21 mouse cellular contexts compared by ENCODE assay signal in the genomic region with DNA sequence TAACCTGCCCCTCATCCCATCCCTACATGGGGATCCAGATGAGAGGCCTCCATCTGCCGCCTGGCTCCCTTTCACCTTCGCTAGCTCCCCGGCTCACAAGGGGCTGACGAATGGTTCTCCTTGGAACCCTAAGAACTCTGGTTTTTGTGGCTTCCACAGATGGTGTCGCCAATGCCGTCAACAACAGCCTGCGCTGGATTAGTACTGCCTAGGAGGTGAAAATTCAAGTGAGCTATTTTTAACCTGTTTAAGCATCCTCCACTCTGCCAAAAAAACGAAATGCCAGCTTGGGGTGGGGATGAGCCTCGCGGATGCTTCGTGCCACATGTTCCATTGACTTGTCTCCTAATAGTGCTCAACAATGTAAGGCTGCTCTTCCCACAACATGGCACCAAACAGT.
A peak's percentile ranks its signal among the peaks of the same experiment; 100 is the strongest.
DNase-seq lines count a peak whose midpoint lies in the region; ATAC-seq lines count a peak whose summit lies in the region.
"Had no signal": no experiment of that assay in that cellular context is flagged by ENCODE, and none has a peak within 500 bp of the region (broad histone marks: within the 10 kb centered on the region; RNA-seq: fewer than 3 reads in every experiment).

No protein-coding gene starts in this region.

- H3K4me3 ChIP-seq in embryonic facial prominence, embryonic 13.5 days = no peak overlapping the region
- H3K4me3 ChIP-seq in embryonic facial prominence, embryonic 10.5 days = no peak overlapping the region
- H3K4me3 ChIP-seq: heart, embryonic 10.5 days; hindbrain, embryonic 15.5 days; midbrain, embryonic 15.5 days had no signal

- H3K27me3 ChIP-seq in embryonic facial prominence, embryonic 13.5 days = no peaks in the 10 kb centered on the region
- H3K27me3 ChIP-seq in embryonic facial prominence, embryonic 10.5 days (replicated peaks; ENCODE audit: low read depth, poor library complexity, severe bottlenecking) = no peaks in the 10 kb centered on the region
- H3K27me3 ChIP-seq: hindbrain, embryonic 15.5 days; megakaryocyte, embryonic 14.5 days; midbrain, embryonic 15.5 days had no signal

- H3K27ac ChIP-seq in embryonic facial prominence, embryonic 13.5 days = peak overlapping the region; percentile 28; the same call in 1 of the 2 replicates
- no peak overlapping the region for H3K27ac ChIP-seq in embryonic facial prominence, embryonic 10.5 days (replicated peaks)
- H3K27ac ChIP-seq: heart, embryonic 10.5 days; hindbrain, embryonic 15.5 days; midbrain, embryonic 15.5 days; stomach, postnatal 0 days had no signal

- ATAC-seq in embryonic facial prominence, embryonic 13.5 days (ENCODE audit: insufficient number of reproducible peaks, insufficient read depth, low FRiP score, low TSS enrichment, low read depth) = no peak
- ATAC-seq: intestine, embryonic 16.5 days; midbrain, embryonic 15.5 days had no signal

- H3K4me1 ChIP-seq in embryonic facial prominence, embryonic 13.5 days = peaks cover 15% of the 10 kb centered on the region
- H3K4me1 ChIP-seq in embryonic facial prominence, embryonic 10.5 days = peaks cover 24% of the 10 kb centered on the region; the same call in 1 of the 2 replicates
- H3K4me1 ChIP-seq: hindbrain, embryonic 15.5 days; megakaryocyte, embryonic 14.5 days; midbrain, embryonic 15.5 days had no signal

- no peak for DNase-seq in embryonic facial prominence, embryonic 10.5 days (ENCODE audit: low spot score)
- DNase-seq in layer of hippocampus, adult 18-20 months (ENCODE audit: low spot score in 2 of 2) = peak; percentile 14 to 25
- DNase-seq in layer of hippocampus, postnatal 14 days (ENCODE audit: low spot score in 2 of 2) = no peak
- peak; percentile 24 to 35 for DNase-seq in layer of hippocampus, adult 8-10 months (ENCODE audit: low spot score in 2 of 2)
- peak; percentile 28 for DNase-seq in right cerebral cortex, postnatal 25 days
- DNase-seq in gastrocnemius, adult 8-10 months (ENCODE audit: low spot score in 2 of 2) = no peak
- no peak for DNase-seq in adrenal gland, postnatal 10 days
- DNase-seq: adrenal gland, adult 8-10 months; cerebellum, adult 9-10 months; gastrocnemius, postnatal 25 days; heart, postnatal 10 days; lung, postnatal 10 days; retina, postnatal 1 day; thymus, postnatal 36 days had no signal

- H3K4me2 ChIP-seq in embryonic facial prominence, embryonic 13.5 days = no peak overlapping the region
- H3K4me2 ChIP-seq: hindbrain, embryonic 15.5 days; midbrain, embryonic 15.5 days had no signal

- no peak overlapping the region for H3K9ac ChIP-seq in embryonic facial prominence, embryonic 13.5 days
- H3K9ac ChIP-seq: hindbrain, embryonic 15.5 days; midbrain, embryonic 15.5 days had no signal

- no peaks in the 10 kb centered on the region for H3K9me3 ChIP-seq in embryonic facial prominence, embryonic 13.5 days
- H3K9me3 ChIP-seq in embryonic facial prominence, embryonic 10.5 days = no peaks in the 10 kb centered on the region
- H3K9me3 ChIP-seq: heart, embryonic 10.5 days; hindbrain, embryonic 15.5 days; midbrain, embryonic 15.5 days had no signal

- H3K36me3 ChIP-seq in embryonic facial prominence, embryonic 13.5 days = 0 out of 2 replicates have a peak, but pooled peaks cover 5% of the 10 kb centered on the region
- peaks cover 18% of the 10 kb centered on the region for H3K36me3 ChIP-seq in embryonic facial prominence, embryonic 10.5 days (replicated peaks)
- H3K36me3 ChIP-seq: heart, embryonic 10.5 days; hindbrain, embryonic 15.5 days; midbrain, embryonic 15.5 days had no signal

- WGBS in embryonic facial prominence, embryonic 13.5 days = 85% methylated on average over 11 of the region's 11 CpGs
- 95% methylated on average over 11 of the region's 11 CpGs for WGBS in embryonic facial prominence, embryonic 10.5 days

Comparison
In these comparisons a context has a peak if more than half of its experiments do, and no peak if none do; other contexts are left out.
1. DNase-seq: peak in layer of hippocampus, adult 18-20 months (2 of 2), layer of hippocampus, adult 8-10 months (2 of 2) and right cerebral cortex, postnatal 25 days (single experiment); none in embryonic facial prominence, embryonic 10.5 days (single experiment), layer of hippocampus, postnatal 14 days (0 of 2), gastrocnemius, adult 8-10 months (0 of 2) and adrenal gland, postnatal 10 days (single experiment).